Mouse (Mus musculus) gastrocnemius, postnatal 36 days (tissue): ENCODE data around the gene Epn1. TPM values are rescaled to one million over a fixed set of nuclear protein-coding genes. Genes with fewer than 3 reads are reported as not detected.
A peak's percentile ranks its signal among the peaks of the same experiment; 100 is the strongest.

Source experiments
- DNase-seq, 2 experiments: peaks; one replicate each; pipeline ENCODE4 v3.0.0; 2022
- intact Hi-C: fragments of 180-260 bp; cut with DNase I; formaldehyde crosslinking; loops from one replicate; pipeline ENCODE4 v1.15.1; 2025
- long read RNA-seq, 2 experiments: library from polyadenylated mRNA; stranded (forward); transcript quantifications; one replicate each; pipeline ENCODE4 v2.0.0; 2021
- total RNA-seq, 2 experiments: library from RNA; stranded (reverse); gene quantifications; 2 replicates each; pipeline ENCODE4 v1.2.3; 2021

Gene Epn1
- total RNA-seq: 100 to 1,000 TPM; 149 to 152 TPM
- long read RNA-seq, experiment 1, transcript Epn1-202 (12 exons, 2,565 nt): major isoform, 7 of 133 reads
- long read RNA-seq, experiment 1, partial matches to known transcripts: 9 of 133 reads
- long read RNA-seq, experiment 1, other reads (novel, unspliced or antisense): 117 of 133 reads
- long read RNA-seq, experiment 2, transcript Epn1-202 (12 exons, 2,565 nt): major isoform, 6 of 118 reads
- long read RNA-seq, experiment 2, partial matches to known transcripts: 96 of 118 reads
- long read RNA-seq, experiment 2, other reads (novel, unspliced or antisense): 16 of 118 reads

- DNase-seq: peak; percentile 92 to 97
- intact Hi-C loops: loop anchor here (10.0 kb wide), 1 partner anchor 1385 kb away; the partner anchor contains the start of genes Mboat7 and Tsen34
These were observed at the start of gene Epn1 for GRCm38 (mm10) chr7:5080010-5080751. Gene Epn1 (plus strand): TSS chr7:5080235.

- intact Hi-C loops: no loop called here
- no peak for DNase-seq
These were observed 49.3 kb upstream of the Epn1 start for GRCm38 (mm10) chr7:5030554-5031275.

GRCm38 (mm10) chr7:5031496-5031895 is 48.5 kb upstream of the Epn1 start:
- intact Hi-C loops: no loop called here
- DNase-seq: no peak

- no peak for DNase-seq
- intact Hi-C loops: no loop called here
These were observed 46.2 kb upstream of the Epn1 start, which contains the start of gene 4632433K11Rik for GRCm38 (mm10) chr7:5033818-5034217. Gene 4632433K11Rik (plus strand): TSS chr7:5034118.

DNA sequence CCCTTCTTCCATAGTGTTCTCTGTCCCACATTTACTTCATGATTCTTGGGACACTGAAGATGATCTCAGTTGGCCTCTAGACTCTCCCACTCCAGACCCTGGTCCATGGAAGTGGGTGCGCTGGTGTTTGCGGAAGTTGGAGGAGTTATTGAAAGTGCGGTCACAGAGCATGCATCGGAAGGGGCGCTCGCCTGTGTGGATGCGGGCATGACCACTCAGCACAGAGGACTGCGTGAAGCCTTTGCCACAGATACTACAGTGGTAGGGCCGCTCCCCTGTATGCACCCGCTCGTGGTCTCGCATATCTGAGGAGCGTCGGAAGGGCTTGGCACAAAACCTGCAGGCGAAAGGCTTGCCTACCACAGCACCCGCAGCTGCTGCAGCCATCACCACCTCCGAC is 44.4 kb upstream of the Epn1 start:
- intact Hi-C loops: no loop called here

DNA sequence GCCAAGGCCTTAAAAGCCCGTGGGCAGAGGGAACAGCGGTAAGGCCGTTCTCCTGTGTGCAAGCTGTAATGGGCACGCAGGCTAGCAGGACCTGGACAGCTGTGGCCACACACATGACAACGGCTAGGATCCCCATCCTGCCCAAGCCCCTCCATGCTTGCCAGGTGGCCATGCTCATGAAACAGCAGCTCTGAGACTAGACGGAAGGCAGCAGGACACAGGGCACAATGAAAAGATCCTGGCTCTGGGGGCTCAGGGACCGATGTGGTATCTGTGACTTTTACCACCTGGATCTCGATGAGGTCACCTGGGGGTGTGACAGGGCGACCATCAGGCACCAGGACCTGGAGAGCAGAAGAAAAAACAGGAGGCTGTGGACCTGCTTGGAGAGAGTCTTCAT is 43.9 kb upstream of the Epn1 start:
- no peak for DNase-seq
- intact Hi-C loops: no loop called here

More for the DNA sequence above, 44.4 kb upstream of the Epn1 start:
- no peak for DNase-seq

DNA sequence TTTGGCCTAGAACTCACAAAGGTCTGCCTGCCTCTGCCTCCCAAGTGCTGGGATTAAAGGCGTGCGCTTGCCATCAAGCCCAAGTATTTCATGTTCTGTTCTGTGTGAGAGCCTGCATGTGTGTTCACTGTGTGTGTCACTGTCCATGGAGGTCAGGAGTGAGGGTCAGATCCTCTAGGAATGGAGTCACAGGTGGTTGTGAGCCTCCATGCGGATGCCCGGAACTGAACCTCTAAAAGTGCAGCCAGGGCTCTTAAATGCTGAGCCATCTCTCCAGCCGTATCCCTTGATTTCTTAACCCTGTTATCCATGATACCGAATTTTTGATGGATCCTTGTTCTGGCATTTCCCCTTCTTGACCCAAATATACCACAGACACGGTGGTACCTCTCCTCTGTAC is 43.0 kb upstream of the Epn1 start:
- intact Hi-C loops: no loop called here
- DNase-seq: no peak

GRCm38 (mm10) chr7:5037467-5037866 is 42.6 kb upstream of the Epn1 start:
- DNase-seq: no peak
- intact Hi-C loops: no loop called here

DNA sequence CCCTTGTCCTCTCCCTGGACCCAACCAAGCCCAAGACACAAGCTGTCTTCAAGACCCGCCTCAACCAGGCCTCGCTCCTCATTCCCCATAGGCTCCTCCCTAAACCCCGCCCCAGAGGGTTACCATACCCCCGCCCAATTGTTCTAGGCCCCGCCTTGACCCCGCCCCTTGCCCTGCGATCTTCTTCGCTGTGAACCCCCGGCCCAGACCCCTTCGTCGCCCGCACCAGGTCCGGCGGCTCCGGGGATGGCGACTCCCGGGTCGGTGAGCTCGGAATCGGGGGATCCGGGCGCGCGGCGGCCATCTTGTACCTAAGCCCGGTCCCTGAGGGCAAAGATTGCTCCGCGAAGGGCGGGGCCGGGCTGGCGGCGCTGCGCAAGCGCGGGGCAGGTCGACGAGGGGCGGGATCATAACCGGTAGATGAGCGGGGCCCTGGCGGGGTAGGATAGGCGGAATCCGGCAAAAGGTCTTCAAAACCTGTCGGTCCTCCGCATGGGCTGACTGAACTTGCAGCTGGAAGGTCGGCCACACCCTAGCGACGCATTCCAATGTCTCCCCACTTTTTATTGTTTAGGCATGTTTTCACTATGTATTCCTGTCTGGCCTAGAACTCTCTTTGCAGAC is 41.8 kb upstream of the Epn1 start, which contains the start of gene Zfp784:
Gene Zfp784 (minus strand): TSS at position 338 of the 624 bp plus-strand sequence.
- intact Hi-C loops: loop anchor here (2.0 kb wide), 1 partner anchor 21 kb away; no protein-coding TSS in a partner anchor
- peak; percentile 90 to 95 for DNase-seq

DNA sequence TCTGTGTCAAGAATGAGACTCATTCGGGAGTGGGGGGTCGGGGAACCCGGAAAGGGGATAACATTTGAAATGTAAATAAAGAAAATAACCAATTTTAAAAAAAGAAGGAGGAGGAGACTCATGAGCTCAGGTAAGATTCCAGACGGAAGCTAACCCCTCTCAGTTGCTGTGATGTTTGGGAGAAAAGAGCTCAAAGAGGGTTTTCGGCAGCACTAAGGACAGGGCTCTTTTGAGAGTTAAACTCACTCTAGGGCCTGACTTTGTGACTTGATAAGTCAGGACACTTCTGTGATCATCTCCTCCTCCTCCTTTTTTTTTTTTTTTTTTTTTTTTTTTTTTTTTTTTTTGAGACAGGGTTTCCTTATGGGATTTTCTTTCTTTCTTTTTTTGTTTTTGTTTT is 41.1 kb upstream of the Epn1 start:
- intact Hi-C loops: loop anchor here (2.0 kb wide), 1 partner anchor 20 kb away; no protein-coding TSS in a partner anchor
- DNase-seq: no peak

DNA sequence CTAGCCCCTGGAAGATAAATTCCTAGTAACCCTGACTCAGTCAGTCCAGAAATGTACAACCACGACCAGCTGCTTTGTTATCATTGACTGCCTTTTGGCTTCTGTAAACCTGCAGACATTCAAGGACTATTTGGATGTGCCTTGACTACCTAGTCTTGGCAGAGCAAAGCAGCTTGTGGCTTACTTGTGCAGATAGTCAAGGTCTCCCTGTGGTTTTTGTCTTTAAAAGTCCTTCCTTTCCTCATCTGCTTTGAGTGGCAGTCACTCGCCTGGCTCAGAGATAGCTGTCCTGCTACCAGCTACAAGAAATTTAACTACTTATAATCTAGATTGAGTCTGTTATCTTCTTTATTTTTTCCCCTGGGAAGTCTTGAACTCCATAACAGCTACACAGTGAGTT is 35.1 kb upstream of the Epn1 start:
- intact Hi-C loops: no loop called here
- DNase-seq: no peak

DNA sequence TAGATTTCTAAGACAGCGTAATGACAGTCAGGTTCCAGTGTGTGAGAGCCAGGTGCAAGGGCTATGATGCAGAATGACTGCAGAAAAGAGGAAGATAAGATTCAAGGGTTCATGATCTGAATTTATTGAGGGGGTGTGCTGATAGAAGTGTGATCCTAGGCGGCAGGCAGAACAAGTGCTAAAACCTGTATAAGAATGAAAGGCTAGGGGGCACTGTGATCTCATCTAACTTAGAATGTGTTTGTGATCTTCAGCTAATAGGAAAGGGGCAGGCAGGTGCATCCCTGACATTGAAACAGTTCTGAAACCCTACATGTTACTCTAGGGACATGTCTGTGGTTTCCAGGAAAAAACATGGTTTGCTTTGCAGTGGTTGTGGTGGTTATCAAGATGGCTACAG is 33.9 kb upstream of the Epn1 start:
- no peak for DNase-seq
- intact Hi-C loops: loop anchor here (2.0 kb wide), 1 partner anchor 103 kb away; no protein-coding TSS in a partner anchor

- DNase-seq: no peak
- intact Hi-C loops: loop anchor here (2.0 kb wide), 1 partner anchor 105 kb away; no protein-coding TSS in a partner anchor
These were observed 32.7 kb upstream of the Epn1 start for GRCm38 (mm10) chr7:5047313-5047712.

DNA sequence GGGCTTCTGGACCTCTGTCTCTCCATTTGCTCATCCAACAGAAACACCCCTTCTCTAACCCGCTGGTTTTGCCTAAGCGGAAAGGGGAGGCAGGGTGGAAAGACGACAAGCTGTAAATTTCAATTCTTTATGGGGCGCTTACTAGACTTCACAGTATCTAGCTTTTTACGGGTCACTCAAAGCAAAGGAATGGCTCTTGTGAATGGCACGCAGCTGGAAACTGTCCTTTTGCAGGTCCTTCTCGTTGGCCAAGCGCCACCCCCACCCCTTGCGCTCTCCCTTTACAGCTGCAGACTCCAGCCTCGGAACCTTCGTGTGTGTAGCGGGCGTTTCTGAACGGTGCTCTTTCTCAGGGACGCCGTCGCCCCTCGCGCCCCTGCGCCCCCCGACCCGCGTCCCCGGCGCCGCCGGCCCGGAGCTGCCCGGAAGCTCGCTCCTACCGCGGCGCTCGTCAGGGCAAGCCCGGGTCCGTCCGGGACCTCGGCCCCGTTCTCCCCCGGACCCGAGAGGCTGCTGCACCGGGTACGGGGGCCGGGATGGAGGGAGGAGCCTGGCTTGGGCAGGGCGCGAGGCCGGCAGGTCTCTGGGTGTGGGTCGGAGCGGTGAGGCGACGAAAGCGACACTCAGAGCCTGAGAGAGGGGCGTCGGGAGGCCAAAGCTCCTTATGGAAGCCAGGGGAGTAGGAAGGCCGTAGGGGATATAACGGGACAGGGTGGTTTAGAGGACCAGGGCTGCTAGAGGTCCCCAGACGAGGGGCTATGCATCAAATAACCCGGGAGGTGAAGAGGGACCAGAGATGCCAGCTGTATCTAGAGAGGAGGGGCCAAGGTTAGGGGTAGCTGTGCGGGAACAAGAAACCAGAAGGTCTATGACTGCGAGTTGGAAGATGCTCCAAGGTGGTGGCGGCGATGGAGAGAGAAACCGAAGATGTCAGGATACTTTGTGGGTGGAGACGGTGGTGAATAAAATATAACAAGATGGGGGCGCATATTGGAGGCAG is 28.5 kb upstream of the Epn1 start, which contains the start of gene Zfp580:
Gene Zfp580 (plus strand): TSS at position 346 of the 1,000 bp plus-strand sequence.
- peak; percentile 66 to 79 for DNase-seq
- intact Hi-C loops: loop anchor here (5.0 kb wide), 1 partner anchor 44 kb away; no protein-coding TSS in a partner anchor

GRCm38 (mm10) chr7:5052438-5052837 is 27.6 kb upstream of the Epn1 start:
- intact Hi-C loops: loop anchor here (5.0 kb wide), 1 partner anchor 45 kb away; no protein-coding TSS in a partner anchor

DNA sequence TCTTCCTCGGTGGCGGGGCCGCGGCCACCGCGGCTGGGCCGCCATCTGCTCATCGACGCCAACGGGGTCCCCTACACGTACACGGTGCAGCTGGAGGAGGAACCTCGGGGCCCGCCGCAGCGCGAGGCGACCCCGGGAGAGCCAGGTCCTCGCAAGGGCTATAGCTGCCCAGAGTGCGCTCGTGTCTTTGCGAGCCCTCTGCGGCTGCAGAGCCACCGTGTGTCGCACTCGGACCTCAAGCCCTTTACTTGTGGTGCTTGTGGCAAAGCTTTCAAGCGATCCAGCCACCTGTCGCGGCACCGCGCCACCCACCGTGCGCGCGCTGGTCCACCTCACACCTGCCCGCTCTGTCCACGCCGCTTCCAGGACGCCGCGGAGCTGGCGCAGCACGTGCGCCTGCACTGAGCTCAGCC is 27.1 kb upstream of the Epn1 start:
- no peak for DNase-seq
- intact Hi-C loops: loop anchor here (5.0 kb wide), 1 partner anchor 46 kb away; no protein-coding TSS in a partner anchor

More at GRCm38 (mm10) chr7:5052438-5052837, 27.6 kb upstream of the Epn1 start:
- no peak for DNase-seq

- DNase-seq: no peak
- intact Hi-C loops: loop anchor here (5.0 kb wide), 1 partner anchor 46 kb away; no protein-coding TSS in a partner anchor
These were observed 26.4 kb upstream of the Epn1 start for GRCm38 (mm10) chr7:5053456-5054179.
